Mouse (Mus musculus) neutrophil, adult 83 days (primary cell): ENCODE results near the gene Tymp. TPM values are rescaled to one million over a fixed set of nuclear protein-coding genes. Genes with fewer than 3 reads are reported as not detected.

Experiments used
- total RNA-seq, 2 experiments: library from RNA; stranded (reverse); gene quantifications; one replicate each; pipeline ENCODE4 v1.2.4; 2023

Gene Tymp
- total RNA-seq, result under 1 TPM; 0.22 to 0.24 TPM

GRCm38 (mm10) chr15:89376957-89377356, at the start of gene Tymp:
TSS of gene Tymp (minus strand) at chr15:89377039.

GRCm38 (mm10) chr15:89425711-89426121, 48.9 kb upstream of the Tymp start, which contains the start of gene Cpt1b:
TSS of gene Cpt1b (minus strand) at chr15:89425863.

GRCm38 (mm10) chr15:89410118-89410517, 33.3 kb upstream of the Tymp start, which contains the start of gene Syce3:
TSS of gene Syce3 (minus strand) at chr15:89410503.

DNA sequence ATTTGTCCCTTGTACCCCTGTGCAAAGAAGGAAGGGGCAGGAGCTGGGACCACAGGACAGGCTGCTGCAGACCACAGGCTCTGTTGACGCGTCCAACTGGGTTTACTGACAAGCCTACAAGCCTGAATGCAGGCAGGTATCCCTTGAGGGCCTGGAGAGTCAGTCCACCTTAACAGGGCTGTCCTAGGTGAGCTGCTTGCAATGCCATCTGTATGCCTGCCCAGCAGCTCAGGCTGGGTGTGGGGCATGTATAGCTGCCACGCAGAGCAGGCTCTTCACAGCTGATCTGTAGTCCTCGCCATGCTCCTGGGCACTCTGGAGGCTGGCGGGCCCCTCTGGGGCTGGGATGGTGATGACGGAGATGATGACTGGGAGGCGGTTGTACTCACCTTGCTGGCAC, 7.8 kb upstream of the Tymp start, which contains the start of gene Klhdc7b:
Gene Klhdc7b, plus strand, starts transcription at position 301 of the 400 bp plus-strand sequence.

DNA sequence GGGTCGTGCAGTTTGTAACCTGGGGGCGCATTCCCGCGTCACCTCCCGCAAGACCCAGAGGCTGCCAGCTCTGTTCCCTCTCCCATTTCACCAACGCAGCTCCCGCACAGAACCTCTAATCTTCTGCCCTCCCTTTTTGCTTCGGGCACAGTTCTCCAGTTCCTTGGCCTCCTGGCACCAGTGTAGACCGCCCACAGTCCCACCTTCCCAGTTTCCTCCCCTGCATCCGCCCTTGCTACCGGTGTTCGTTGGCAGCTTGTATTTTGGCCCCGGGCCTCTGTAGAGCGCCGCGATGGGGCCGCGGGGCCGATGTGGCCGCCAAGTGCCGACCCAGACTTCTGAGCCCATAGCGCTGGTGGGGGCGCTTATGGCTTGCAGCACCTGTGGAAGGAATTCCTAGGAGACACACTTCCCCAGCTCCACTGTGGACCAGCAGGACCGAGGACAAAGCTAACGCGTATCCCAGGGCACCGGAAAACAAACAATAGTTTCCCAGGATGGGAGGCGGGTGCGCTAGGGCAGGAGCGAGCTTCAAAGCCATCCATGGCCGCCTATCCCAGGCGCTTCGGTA, 2.1 kb upstream of the Tymp start, which contains the start of gene Odf3b:
Gene Odf3b, minus strand, starts transcription at position 452 of the 571 bp plus-strand sequence.

DNA sequence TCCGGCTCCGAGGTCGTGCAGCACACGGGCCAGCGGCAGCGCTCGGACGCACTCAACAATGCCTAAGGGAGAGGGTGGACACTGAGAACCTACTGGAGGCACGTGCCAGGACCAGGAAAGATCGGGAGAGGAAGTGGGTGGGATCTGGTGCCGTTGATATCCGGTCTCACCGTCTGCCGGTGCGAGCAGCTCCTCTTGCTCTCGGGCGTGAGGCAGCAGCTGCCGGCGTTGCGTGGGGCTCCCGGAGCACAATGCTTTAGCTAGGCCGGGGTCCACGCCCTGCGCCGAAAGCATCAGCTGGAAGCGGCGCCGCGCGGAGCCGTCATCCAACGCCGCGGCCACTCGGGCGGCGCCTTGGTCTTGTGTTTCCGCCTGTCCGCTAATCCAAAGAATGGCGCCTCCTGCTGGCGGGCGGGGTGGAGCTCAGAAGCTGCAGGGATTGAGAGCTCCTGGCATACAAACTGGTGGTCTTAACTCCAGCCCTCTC, 3.0 kb downstream of the Tymp start, which contains the start of gene Sco2:
Gene Sco2, minus strand, starts transcription at position 85 of the 487 bp plus-strand sequence.

GRCm38 (mm10) chr15:89355241-89356187, 21.3 kb downstream of the Tymp start, which contains the start of the genes Lmf2 and Ncaph2:
TSS of gene Lmf2 (minus strand) at chr15:89355659.
TSS of gene Ncaph2 (plus strand) at chr15:89355719.

DNA sequence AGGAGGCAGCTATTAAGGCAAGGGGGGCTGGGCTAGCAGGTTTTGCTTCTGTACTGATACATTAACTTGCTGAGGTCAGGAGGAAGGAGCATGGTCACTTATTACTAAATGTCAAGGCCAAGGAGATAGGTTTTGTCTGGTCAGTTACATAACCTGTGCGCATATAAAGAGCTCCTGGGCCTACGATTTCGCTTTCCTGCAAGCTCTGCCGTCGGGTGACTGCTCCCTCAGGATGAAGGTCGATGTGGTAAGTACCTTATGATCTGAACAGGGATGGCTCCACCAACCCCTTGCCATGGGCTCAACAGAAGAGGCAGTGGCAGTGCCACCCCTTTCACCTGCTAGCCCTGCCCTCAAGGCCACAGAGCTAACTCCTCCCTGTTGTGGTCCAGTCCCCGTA, 42.6 kb downstream of the Tymp start, which contains the start of gene Miox:
Gene Miox, plus strand, starts transcription at position 128 of the 400 bp plus-strand sequence.

GRCm38 (mm10) chr15:89322670-89323522, 53.9 kb downstream of the Tymp start, which contains the start of gene Adm2:
TSS of gene Adm2 (plus strand) at chr15:89322720.

Other genes starting within 250 kb of the Tymp start
- gene Hdac10, start 248.3 kb downstream of the Tymp start, total RNA-seq, result 10 to 100 TPM; 12.4 to 12.6 TPM
- under 1 TPM; 0.18 to 0.29 TPM for gene Mapk12, start 236.3 kb downstream of the Tymp start, total RNA-seq
- gene Mapk11, start 227.4 kb downstream of the Tymp start, total RNA-seq, result under 1 TPM; 0.18 to 0.24 TPM
- gene Plxnb2, start 196.3 kb downstream of the Tymp start, total RNA-seq, result 10 to 100 TPM; 60.7 to 68.5 TPM
- 1 to 10 TPM; 1.8 to 2.3 TPM for gene Dennd6b, start 180.5 kb downstream of the Tymp start, total RNA-seq
- 10 to 100 TPM; 32.1 to 34.2 TPM for gene Ppp6r2, start 165.5 kb downstream of the Tymp start, total RNA-seq
- 100 to 1,000 TPM; 110 to 118 TPM for gene Sbf1, start 61.7 kb downstream of the Tymp start, total RNA-seq
- gene Adm2, start 54.3 kb downstream of the Tymp start, total RNA-seq, result not detected
- gene Miox, start 42.6 kb downstream of the Tymp start, total RNA-seq, result not detected
- 10 to 100 TPM; 38.9 to 51.4 TPM for gene Lmf2, start 21.4 kb downstream of the Tymp start, total RNA-seq
- gene Ncaph2, start 21.3 kb downstream of the Tymp start, total RNA-seq, result 100 to 1,000 TPM in 1 of 2 experiments, 10 to 100 TPM in 1; 92.6 to 104 TPM
- gene Sco2, start 3.2 kb downstream of the Tymp start, total RNA-seq, result 1 to 10 TPM; 5.1 to 5.4 TPM
- gene Odf3b, start 2.2 kb upstream of the Tymp start, total RNA-seq, result 1 to 10 TPM in 1 of 2 experiments, not detected in 1; 1.1 TPM
- not detected for gene Klhdc7b, start 7.9 kb upstream of the Tymp start, total RNA-seq
- gene Syce3, start 33.5 kb upstream of the Tymp start, total RNA-seq, result not detected
- gene Cpt1b, start 48.8 kb upstream of the Tymp start, total RNA-seq, result 1 to 10 TPM; 4.3 to 5.4 TPM
- 10 to 100 TPM; 11.1 to 15.7 TPM for gene C730034F03Rik, start 52.5 kb upstream of the Tymp start, total RNA-seq
- gene Gm44502, start 52.7 kb upstream of the Tymp start, total RNA-seq, result not detected
- gene Chkb, start 52.9 kb upstream of the Tymp start, total RNA-seq, result 100 to 1,000 TPM; 101 to 122 TPM
- gene Mapk8ip2, start 76.9 kb upstream of the Tymp start, total RNA-seq, result not detected
- gene Arsa, start 100.4 kb upstream of the Tymp start, total RNA-seq, result 10 to 100 TPM; 12.7 to 14.9 TPM
- gene Shank3, start 122.6 kb upstream of the Tymp start, total RNA-seq, result 1 to 10 TPM; 1.0 to 3.4 TPM
- gene Acr, start 191.3 kb upstream of the Tymp start, total RNA-seq, result not detected
- gene Rabl2, start 214.9 kb upstream of the Tymp start, total RNA-seq, result 1 to 10 TPM; 2.0 to 4.4 TPM